Mouse (Mus musculus) ES-E14 (cell line): ENCODE results near the gene Kctd15.

Experiments used
- CHD2 ChIP-seq: IDR thresholded peaks from 2 replicates; pipeline ENCODE4 v1.6.1; 2014; ENCODE audit warnings: mild to moderate bottlenecking, low read depth, low read length, inconsistent platforms
- HCFC1 ChIP-seq: IDR thresholded peaks from 2 replicates; pipeline ENCODE4 v1.6.1; 2012; ENCODE audit warnings: low read length, inconsistent platforms, borderline replicate concordance; ENCODE audit not compliant: insufficient read depth
- MAFK ChIP-seq: IDR thresholded peaks from 2 replicates; pipeline ENCODE4 v1.6.1; 2014; ENCODE audit warnings: mild to moderate bottlenecking, low read depth, low read length, inconsistent platforms; ENCODE audit not compliant: insufficient read depth
- ZC3H11A ChIP-seq: IDR thresholded peaks from 2 replicates; pipeline ENCODE4 v1.6.1; 2012; ENCODE audit warnings: low read depth, mild to moderate bottlenecking, inconsistent platforms, low read length, borderline replicate concordance
- ZNF384 ChIP-seq: IDR thresholded peaks from 2 replicates; pipeline ENCODE4 v1.6.1; 2012; ENCODE audit warnings: low read depth, low read length, inconsistent platforms

- TF ChIP-seq MAFK (no peak), ZC3H11A (no peak), ZNF384 (no peak), CHD2 (no peak), HCFC1 (no peak)
Observed at GRCm38 (mm10) chr7:34647052-34647451, 9.5 kb downstream of the Kctd15 start.
